Mouse (Mus musculus) neural tube, embryonic 14.5 days (tissue): Measurements from ENCODE around the gene Ptpn13. TPM values are rescaled to one million over a fixed set of nuclear protein-coding genes. Genes with fewer than 3 reads are reported as not detected.

ENCODE experiments used
- ATAC-seq: fragments of 200-750 bp; cut with Nextera tagmentation; 2 replicates; pipeline ENCODE4 v1.8.0; 2017; ENCODE audit warnings: low read depth, mild to moderate bottlenecking, moderate TSS enrichment, moderate library complexity
- H3K27ac ChIP-seq: fragments of 300-500 bp; sonication (generic); 2 replicates; pipeline ENCODE4 v1.5.1; 2014; ENCODE audit warnings: low read depth, mild to moderate bottlenecking, control low read depth, low read length, moderate library complexity, mixed read lengths
- H3K27me3 ChIP-seq: fragments of 300-500 bp; sonication (generic); 2 replicates; pipeline ENCODE4 v1.6.1; 2014; ENCODE audit warnings: low read length; ENCODE audit not compliant: control insufficient read depth, insufficient read depth
- H3K36me3 ChIP-seq: fragments of 300-500 bp; sonication (generic); 2 replicates; pipeline ENCODE4 v1.6.1; 2014; ENCODE audit warnings: low read length, mixed read lengths; ENCODE audit not compliant: control insufficient read depth, insufficient read depth
- H3K4me1 ChIP-seq: fragments of 300-500 bp; sonication (generic); 2 replicates; pipeline ENCODE4 v1.6.1; 2014; ENCODE audit warnings: low read length; ENCODE audit not compliant: control insufficient read depth, insufficient read depth
- H3K4me2 ChIP-seq: fragments of 300-500 bp; sonication (generic); 2 replicates; pipeline ENCODE4 v1.6.1; 2014; ENCODE audit warnings: mild to moderate bottlenecking, low read depth, low read length, control low read depth
- H3K4me3 ChIP-seq: fragments of 300-500 bp; sonication (generic); 2 replicates; pipeline ENCODE4 v1.5.1; 2014; ENCODE audit warnings: low read depth, low read length, control low read depth, mixed read lengths
- H3K9ac ChIP-seq: fragments of 300-500 bp; sonication (generic); replicated peaks from 2 replicates; pipeline ENCODE4 v1.6.1; 2014; ENCODE audit warnings: low read depth, mild to moderate bottlenecking, control low read depth, low read length, mixed read lengths
- H3K9me3 ChIP-seq: fragments of 300-500 bp; sonication (generic); 2 replicates; pipeline ENCODE4 v1.6.1; 2016; ENCODE audit warnings: low read length; ENCODE audit not compliant: control insufficient read depth
- WGBS: fragments of 180-500 bp; shearing (Covaris S2); extraction: QIAGEN DNeasy Blood & Tissue Kit; methylation state at CpG from one replicate; pipeline ENCODE4 v1.1.7; 2014; 5-methylcytosine and 5-hydroxymethylcytosine counted together
- polyA plus RNA-seq: library from polyadenylated mRNA; unstranded; fragments of >200 nt; fragmentation: Nextera tagmentation; extraction: Ambion mirVana; gene quantifications from 2 replicates; pipeline ENCODE4 v1.2.1, GENCODE M21; 2014

The Ptpn13 gene
- polyA plus RNA-seq, 1 experiment from 2014 or later: 4.1 TPM

DNA sequence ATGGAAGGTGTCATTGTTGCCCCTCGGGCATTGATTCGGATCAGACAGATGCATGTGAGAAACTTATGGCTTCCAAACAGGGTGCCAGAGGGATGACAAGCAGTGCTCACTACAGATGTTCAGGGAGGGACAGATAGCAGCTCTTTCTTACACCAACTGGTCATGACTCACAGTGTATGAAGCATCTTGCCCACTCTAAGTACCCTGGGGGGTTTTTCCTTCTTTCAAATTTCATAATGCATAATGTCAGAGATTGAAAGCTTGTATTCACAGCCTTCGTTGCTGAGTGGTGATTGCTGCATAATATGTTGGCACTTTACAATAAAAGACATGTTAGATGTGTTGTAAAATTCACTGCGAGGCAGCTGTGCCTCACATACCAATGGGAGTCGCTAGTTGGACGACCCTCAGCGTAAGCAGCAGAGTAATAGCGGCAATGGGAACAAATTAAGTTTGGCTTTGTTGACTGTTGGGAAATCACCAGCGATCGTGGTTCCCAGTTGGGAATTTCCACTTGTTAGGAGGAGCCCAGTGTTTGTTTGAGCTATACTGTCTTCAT is 38.7 kb downstream of the Ptpn13 start:
- H3K4me2 ChIP-seq: no peak overlapping the region
- H3K36me3 ChIP-seq: no peaks in the 10 kb centered on the region
- H3K9me3 ChIP-seq: no peaks in the 10 kb centered on the region
- WGBS: 47% methylated on average over 10 of the region's 10 CpGs
- H3K9ac ChIP-seq: no peak overlapping the region
- no peaks in the 10 kb centered on the region for H3K4me1 ChIP-seq
- H3K27me3 ChIP-seq: no peaks in the 10 kb centered on the region
- H3K27ac ChIP-seq: no peak overlapping the region
- H3K4me3 ChIP-seq: no peak overlapping the region
- ATAC-seq: no peak

GRCm38 (mm10) chr5:103464329-103464728 is 39.3 kb downstream of the Ptpn13 start:
- H3K27me3 ChIP-seq: no peaks in the 10 kb centered on the region
- ATAC-seq: no peak
- no peak overlapping the region for H3K9ac ChIP-seq
- no peak overlapping the region for H3K4me3 ChIP-seq
- no peak overlapping the region for H3K4me2 ChIP-seq
- H3K27ac ChIP-seq: no peak overlapping the region
- H3K36me3 ChIP-seq: no peaks in the 10 kb centered on the region
- H3K4me1 ChIP-seq: no peaks in the 10 kb centered on the region
- 83% methylated on average over 4 of the region's 4 CpGs for WGBS
- H3K9me3 ChIP-seq: no peaks in the 10 kb centered on the region

- no peaks in the 10 kb centered on the region for H3K9me3 ChIP-seq
- H3K27me3 ChIP-seq: no peaks in the 10 kb centered on the region
- H3K27ac ChIP-seq: no peak overlapping the region
- ATAC-seq: no peak
- H3K4me3 ChIP-seq: no peak overlapping the region
- no peak overlapping the region for H3K9ac ChIP-seq
- H3K36me3 ChIP-seq: no peaks in the 10 kb centered on the region
- no peak overlapping the region for H3K4me2 ChIP-seq
- H3K4me1 ChIP-seq: no peaks in the 10 kb centered on the region
- WGBS: 81% methylated on average over 10 of the region's 10 CpGs
Observed at GRCm38 (mm10) chr5:103464771-103465170, 39.8 kb downstream of the Ptpn13 start.

DNA sequence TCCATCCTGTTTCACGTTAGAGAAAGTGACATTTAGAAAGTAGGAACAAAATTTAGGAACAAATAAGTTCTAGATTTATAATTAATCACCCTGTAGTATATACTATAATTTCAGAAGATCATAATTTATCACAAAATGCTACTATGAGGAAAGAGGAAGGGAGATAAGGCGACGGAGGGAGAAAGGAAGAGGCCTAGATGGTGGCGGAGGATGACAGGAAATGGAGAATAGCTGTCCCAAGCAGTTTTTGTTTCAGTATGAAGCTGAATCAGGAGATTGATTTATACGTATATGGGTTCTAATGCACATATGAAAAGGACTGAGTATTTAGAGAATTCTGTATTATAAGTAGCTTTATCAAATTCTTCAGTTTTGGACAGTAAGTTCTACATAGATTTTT is 47.7 kb downstream of the Ptpn13 start:
- H3K36me3 ChIP-seq: no peaks in the 10 kb centered on the region
- H3K27ac ChIP-seq: no peak overlapping the region
- ATAC-seq: no peak
- no peak overlapping the region for H3K4me3 ChIP-seq
- no peaks in the 10 kb centered on the region for H3K9me3 ChIP-seq
- H3K4me2 ChIP-seq: no peak overlapping the region
- WGBS: 95% methylated on average over 5 of the region's 5 CpGs
- no peak overlapping the region for H3K9ac ChIP-seq
- no peaks in the 10 kb centered on the region for H3K4me1 ChIP-seq
- H3K27me3 ChIP-seq: no peaks in the 10 kb centered on the region

GRCm38 (mm10) chr5:103473467-103474096 is 48.6 kb downstream of the Ptpn13 start:
- Histone ChIP-seq H3K27me3 (no peaks in the 10 kb centered on the region), H3K4me3 (no peak overlapping the region), H3K9ac (no peak overlapping the region), H3K9me3 (no peaks in the 10 kb centered on the region), H3K4me2 (no peak overlapping the region), H3K4me1 (no peaks in the 10 kb centered on the region), H3K27ac (no peak overlapping the region), H3K36me3 (no peaks in the 10 kb centered on the region)
- no peak for ATAC-seq
- 92% methylated on average over 11 of the region's 11 CpGs for WGBS

GRCm38 (mm10) chr5:103474259-103474658 is 49.3 kb downstream of the Ptpn13 start:
- Histone ChIP-seq H3K9me3 (no peaks in the 10 kb centered on the region), H3K27me3 (no peaks in the 10 kb centered on the region), H3K4me2 (no peak overlapping the region), H3K36me3 (no peaks in the 10 kb centered on the region), H3K27ac (no peak overlapping the region), H3K4me3 (no peak overlapping the region), H3K9ac (no peak overlapping the region), H3K4me1 (no peaks in the 10 kb centered on the region)
- no peak for ATAC-seq
- 91% methylated on average over 4 of the region's 4 CpGs for WGBS

DNA sequence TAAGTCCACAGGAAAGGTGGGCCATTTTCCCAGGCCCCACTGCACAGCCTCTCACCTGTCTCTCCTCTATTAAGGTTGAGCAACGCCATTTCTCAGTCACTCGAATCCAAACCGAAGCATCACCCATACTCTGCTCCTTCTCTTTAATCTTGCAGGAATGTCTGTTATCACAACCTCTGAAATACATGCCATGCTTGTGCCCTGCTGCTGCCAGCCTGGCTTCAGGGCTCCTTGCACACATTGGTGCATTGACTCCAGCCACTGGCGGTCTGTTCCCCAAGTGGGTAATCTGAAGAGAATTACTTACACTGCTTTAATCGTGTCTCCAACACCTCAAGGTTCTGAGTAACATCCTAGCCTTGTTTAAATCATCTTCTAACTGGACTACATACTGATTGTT is 50.5 kb downstream of the Ptpn13 start:
- Histone ChIP-seq H3K9me3 (no peaks in the 10 kb centered on the region), H3K4me2 (no peak overlapping the region), H3K27me3 (no peaks in the 10 kb centered on the region), H3K4me3 (no peak overlapping the region), H3K4me1 (no peaks in the 10 kb centered on the region), H3K36me3 (no peaks in the 10 kb centered on the region), H3K9ac (no peak overlapping the region), H3K27ac (no peak overlapping the region)
- no peak for ATAC-seq
- WGBS: 86% methylated on average over 5 of the region's 5 CpGs

DNA sequence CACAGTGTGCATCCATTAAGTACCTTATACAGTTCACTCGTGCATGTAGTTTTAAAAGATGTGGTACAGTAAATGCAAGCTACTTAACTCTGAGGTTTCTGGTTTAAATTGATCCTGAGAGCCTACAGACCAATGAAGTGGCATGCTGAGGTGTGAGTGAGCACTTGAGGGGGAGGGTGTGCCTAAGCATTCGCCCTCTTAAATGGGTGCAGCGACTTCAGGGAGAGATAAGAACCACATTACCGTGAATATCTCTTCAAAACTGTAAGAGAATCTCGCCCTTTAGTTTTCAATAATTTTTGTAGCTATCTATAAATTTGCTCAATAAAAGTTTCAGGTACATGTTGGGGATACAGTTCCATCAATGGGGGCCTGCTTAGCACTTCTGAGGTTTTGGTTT is 54.5 kb downstream of the Ptpn13 start:
- no peaks in the 10 kb centered on the region for H3K36me3 ChIP-seq
- H3K27ac ChIP-seq: no peak overlapping the region
- no peak overlapping the region for H3K4me3 ChIP-seq
- no peaks in the 10 kb centered on the region for H3K4me1 ChIP-seq
- no peaks in the 10 kb centered on the region for H3K27me3 ChIP-seq
- 94% methylated on average over 5 of the region's 5 CpGs for WGBS
- no peak overlapping the region for H3K4me2 ChIP-seq
- no peaks in the 10 kb centered on the region for H3K9me3 ChIP-seq
- H3K9ac ChIP-seq: no peak overlapping the region
- ATAC-seq: no peak

GRCm38 (mm10) chr5:103481222-103481621 is 56.2 kb downstream of the Ptpn13 start:
- Histone ChIP-seq H3K4me1 (no peaks in the 10 kb centered on the region), H3K9me3 (no peaks in the 10 kb centered on the region), H3K4me2 (no peak overlapping the region), H3K36me3 (no peaks in the 10 kb centered on the region), H3K9ac (no peak overlapping the region), H3K27ac (no peak overlapping the region), H3K27me3 (no peaks in the 10 kb centered on the region), H3K4me3 (no peak overlapping the region)
- WGBS: 95% methylated on average over 2 of the region's 2 CpGs
- no peak for ATAC-seq
